Mouse (Mus musculus) CD4-positive, CD25-positive, alpha-beta regulatory T cell, adult 4 months (primary cell): ENCODE results near the gene Try5. TPM values are rescaled to one million over a fixed set of nuclear protein-coding genes. Genes with fewer than 3 reads are reported as not detected.
"Not testable (repeated sequence)": the region's sequence is repeated elsewhere in the genome, so short reads cannot be mapped to it uniquely, and the experiment has no call there.

Source experiments
- ATAC-seq: one replicate; pipeline ENCODE4 v1.8.0; 2017
- polyA plus RNA-seq, 2 experiments: library from polyadenylated mRNA; unstranded; fragments of 100-300 nt; shearing (Covaris generic); gene quantifications; one replicate each; pipeline ENCODE4 v1.2.1; 2017

Gene Try5
- polyA plus RNA-seq: not detected

DNA sequence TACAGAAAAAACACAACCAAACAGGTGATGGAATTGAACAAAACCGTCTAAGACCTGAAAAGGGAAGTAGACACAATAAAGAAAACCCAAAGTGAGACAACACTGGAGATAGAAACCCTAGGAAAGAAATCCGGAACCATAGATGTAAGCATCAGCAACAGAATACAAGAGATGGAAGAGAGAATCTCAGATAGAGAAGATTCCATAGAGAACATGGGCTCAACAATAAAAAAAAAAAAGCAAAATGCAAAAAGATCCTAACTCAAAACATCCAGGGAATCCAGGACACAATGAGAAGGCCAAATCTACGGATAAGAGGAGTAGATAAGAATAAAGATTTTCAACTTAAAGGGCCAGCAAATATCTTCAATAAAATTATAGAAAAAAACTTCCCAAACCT is at the start of gene Try5:
Try5 (minus strand) TSS at position 101 of the 400 bp plus-strand sequence.
- ATAC-seq: not testable (repeated sequence)

GRCm38 (mm10) chr6:41353932-41354331 is 37.3 kb upstream of the Try5 start, which contains the start of gene Try10:
Gene Try10, plus strand, starts transcription at chr6:41354105.
- no peak for ATAC-seq

DNA sequence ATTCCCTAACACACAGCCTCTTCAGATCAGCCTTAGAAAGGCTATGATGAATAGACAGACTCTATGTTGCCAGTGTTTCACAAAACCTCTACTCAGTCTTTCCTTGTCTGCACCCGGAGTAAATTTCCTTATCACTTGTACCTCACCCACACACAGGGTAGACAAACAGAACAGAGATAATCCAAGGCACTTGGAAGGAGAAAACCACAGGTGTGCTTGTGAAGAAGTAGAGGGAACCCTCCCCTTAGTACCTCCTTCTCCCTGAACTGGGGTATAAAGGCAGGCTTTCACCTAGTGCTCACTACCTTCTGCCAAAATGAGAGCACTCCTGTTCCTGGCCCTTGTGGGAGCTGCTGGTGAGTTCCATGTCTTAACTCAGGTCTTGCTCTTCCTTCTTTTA is 14.7 kb downstream of the Try5 start, which contains the start of gene Try4:
Try4 (plus strand) TSS at position 301 of the 400 bp plus-strand sequence.
- no peak for ATAC-seq

GRCm38 (mm10) chr6:41298255-41298654 is 18.4 kb downstream of the Try5 start:
- ATAC-seq: no peak

DNA sequence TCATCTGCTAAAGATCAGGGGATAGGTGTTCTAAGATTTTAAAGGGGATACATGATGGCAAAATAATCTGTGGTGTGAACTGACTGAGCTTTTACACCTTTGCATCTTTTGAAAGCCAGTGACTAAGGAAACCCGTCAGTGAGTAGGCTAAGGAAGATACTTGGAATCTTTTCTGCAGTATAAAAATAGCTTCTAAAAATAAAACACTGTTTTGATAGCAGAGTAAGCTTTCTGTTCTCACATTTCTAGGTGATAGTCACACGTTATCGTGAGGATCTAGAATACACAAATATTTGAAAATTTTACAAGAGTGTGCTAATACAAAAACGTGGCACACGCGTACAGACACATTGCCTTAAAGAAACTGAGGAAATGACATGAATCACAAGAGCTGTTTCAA is 50.5 kb downstream of the Try5 start:
- ATAC-seq: no peak

DNA sequence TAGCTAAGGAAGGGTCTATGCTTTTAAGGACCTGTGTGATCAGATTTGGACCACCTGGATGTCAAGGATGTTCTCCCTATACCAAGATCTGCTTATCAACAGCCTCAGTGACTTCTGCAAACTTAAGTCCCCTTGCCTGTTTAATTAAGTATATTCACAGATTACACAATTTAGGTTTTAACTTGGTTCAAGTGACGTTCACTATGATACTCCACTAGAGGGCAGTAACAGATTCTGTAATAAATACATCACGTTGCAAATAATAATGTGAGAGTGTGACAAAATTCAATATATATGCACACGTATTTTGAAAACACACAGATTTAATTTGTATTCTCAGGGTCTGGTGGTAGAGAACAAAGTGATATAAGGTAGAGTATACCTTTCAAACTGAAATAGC is 53.8 kb downstream of the Try5 start:
- peak; percentile 43 for ATAC-seq

Other genes starting within 250 kb of the Try5 start
- gene Try4, start 14.6 kb downstream of the Try5 start, polyA plus RNA-seq: not detected
- not detected for gene Try10, start 37.3 kb upstream of the Try5 start, polyA plus RNA-seq
- not detected for gene Prss3, start 60.8 kb upstream of the Try5 start, polyA plus RNA-seq
- not detected for gene Gm5771, start 75.5 kb upstream of the Try5 start, polyA plus RNA-seq
- gene Gm10334, start 129.3 kb upstream of the Try5 start, polyA plus RNA-seq: not detected
- gene Prss1, start 142.1 kb upstream of the Try5 start, polyA plus RNA-seq: not detected
- gene Prss2, start 204.9 kb upstream of the Try5 start, polyA plus RNA-seq: 1 to 10 TPM; 2.0 to 3.1 TPM